Mouse (Mus musculus) kidney, postnatal 36 days (tissue): ENCODE data around the gene Ctrb1.

ENCODE experiments used
- DNase-seq, 2 experiments: peaks; one replicate each; pipeline ENCODE4 v3.0.0; 2021 to 2022; ENCODE audit warnings: mixed read lengths in 2 of 2

The Ctrb1 gene

GRCm38 (mm10) chr8:111690960-111691445 lies at the start of gene Ctrb1:
Gene Ctrb1, minus strand, starts transcription at chr8:111691010.
- no peak for DNase-seq

- DNase-seq: peak; percentile 75 to 83
Measured at GRCm38 (mm10) chr8:111740301-111740711, 49.5 kb upstream of the Ctrb1 start.

GRCm38 (mm10) chr8:111739604-111740003 lies 48.8 kb upstream of the Ctrb1 start:
- DNase-seq: no peak

GRCm38 (mm10) chr8:111738867-111739266 lies 48.1 kb upstream of the Ctrb1 start:
- peak in 1 of 2 experiments; percentile 64 for DNase-seq

GRCm38 (mm10) chr8:111736321-111736720 lies 45.5 kb upstream of the Ctrb1 start:
- peak in 1 of 2 experiments; percentile 10 for DNase-seq

GRCm38 (mm10) chr8:111735791-111736190 lies 45.0 kb upstream of the Ctrb1 start:
- peak in 1 of 2 experiments; percentile 6 for DNase-seq

GRCm38 (mm10) chr8:111735335-111735761 lies 44.5 kb upstream of the Ctrb1 start:
- peak; percentile 66 to 79 for DNase-seq

GRCm38 (mm10) chr8:111734244-111734960 lies 43.6 kb upstream of the Ctrb1 start:
- peak in 1 of 2 experiments; percentile 40 for DNase-seq

GRCm38 (mm10) chr8:111733581-111734243 lies 42.9 kb upstream of the Ctrb1 start:
- DNase-seq: peak in 1 of 2 experiments; percentile 63

GRCm38 (mm10) chr8:111732406-111733085 lies 41.7 kb upstream of the Ctrb1 start:
- peak; percentile 60 to 67 for DNase-seq

- DNase-seq: peak; percentile 99 to 100
Measured at GRCm38 (mm10) chr8:111732004-111732403, 41.2 kb upstream of the Ctrb1 start.

- peak; percentile 74 to 83 for DNase-seq
Measured at GRCm38 (mm10) chr8:111731231-111731977, 40.6 kb upstream of the Ctrb1 start.

- peak; percentile 81 to 92 for DNase-seq
Measured at GRCm38 (mm10) chr8:111729233-111730170, 38.7 kb upstream of the Ctrb1 start.

GRCm38 (mm10) chr8:111728481-111728880 lies 37.7 kb upstream of the Ctrb1 start:
- peak in 1 of 2 experiments; percentile 18 for DNase-seq

GRCm38 (mm10) chr8:111727553-111727952 lies 36.7 kb upstream of the Ctrb1 start:
- peak in 1 of 2 experiments; percentile 29 for DNase-seq

- DNase-seq: peak; percentile 89 to 97
Measured at GRCm38 (mm10) chr8:111726102-111726900, 35.5 kb upstream of the Ctrb1 start.

GRCm38 (mm10) chr8:111725341-111725740 lies 34.5 kb upstream of the Ctrb1 start:
- DNase-seq: no peak

- peak in 1 of 2 experiments; percentile 15 for DNase-seq
Measured at GRCm38 (mm10) chr8:111720115-111720544, 29.3 kb upstream of the Ctrb1 start.

- peak in 1 of 2 experiments; percentile 18 for DNase-seq
Measured at GRCm38 (mm10) chr8:111718937-111719336, 28.1 kb upstream of the Ctrb1 start.

- peak in 1 of 2 experiments; percentile 53 for DNase-seq
Measured at GRCm38 (mm10) chr8:111717866-111718265, 27.1 kb upstream of the Ctrb1 start.
